Mouse (Mus musculus) heart, adult 2 months (tissue): ENCODE data around the gene Dohh.

Experiments used
- CTCF ChIP-seq: fragments of 200-600 bp; IDR thresholded peaks from 2 replicates; pipeline ENCODE4 v1.8.1; 2022; ENCODE audit warnings: antibody characterized with exemption, mild to moderate bottlenecking, moderate library complexity
- EP300 ChIP-seq: fragments of 200-500 bp; IDR thresholded peaks from 2 replicates; pipeline ENCODE4 v1.6.1; 2011; ENCODE audit warnings: low read depth, low read length, control low read depth; ENCODE audit not compliant: insufficient read depth
- POLR2A ChIP-seq: fragments of 200-500 bp; IDR thresholded peaks from 2 replicates; pipeline ENCODE4 v1.6.1; 2011; ENCODE audit warnings: mild to moderate bottlenecking, low read depth, low read length, control low read depth; ENCODE audit not compliant: insufficient read depth

GRCm38 (mm10) chr10:81427327-81427726, 43.1 kb downstream of the Dohh start:
- no peak for TF ChIP-seq POLR2A
- TF ChIP-seq CTCF: no peak
- no peak for TF ChIP-seq EP300
